In genomic region chr8:37237306-37237705, GRCm38 (mm10) we compare ENCODE assay signal across 8 mouse cellular contexts.
"Had no signal": no experiment of that assay in that cellular context is flagged by ENCODE, and none has a peak within 500 bp of the region (broad histone marks: within the 10 kb centered on the region; RNA-seq: fewer than 3 reads in every experiment).

No protein-coding gene starts in this region.

- DNase-seq: kidney, postnatal 25 days; layer of hippocampus, adult 9-11 months; liver, postnatal 0 days; lung, embryonic 14.5 days; right cerebral cortex, adult 18-20 months; right cerebral cortex, postnatal 14 days; spleen, adult 18-20 months; thymus, postnatal 25 days had no signal
